Mouse (Mus musculus) neural tube, embryonic 12.5 days (tissue): ENCODE measurements at regions not wholly inside any gene's neighbourhood (a gene's known extent, or its start where the extent isn't known, plus 50 kb on each side); places are given as distances from the start of the nearest gene placed in this dataset.

ENCODE experiments used
- ATAC-seq: fragments of 200-750 bp; cut with Nextera tagmentation; 2 replicates; pipeline ENCODE4 v1.8.0; 2017; ENCODE audit warnings: low read depth, mild to moderate bottlenecking, moderate TSS enrichment, moderate library complexity; ENCODE audit not compliant: low FRiP score
- H3K27ac ChIP-seq: fragments of 300-500 bp; sonication (generic); 2 replicates; pipeline ENCODE4 v1.5.1; 2016
- H3K27me3 ChIP-seq: fragments of 300-500 bp; sonication (generic); replicated peaks from 2 replicates; pipeline ENCODE4 v1.6.1; 2016; ENCODE audit warnings: mild to moderate bottlenecking
- H3K36me3 ChIP-seq: fragments of 300-500 bp; sonication (generic); 2 replicates; pipeline ENCODE4 v1.6.1; 2016; ENCODE audit warnings: mild to moderate bottlenecking
- H3K4me1 ChIP-seq: fragments of 300-500 bp; sonication (generic); 2 replicates; pipeline ENCODE4 v1.6.1; 2016
- H3K4me2 ChIP-seq: fragments of 300-500 bp; sonication (generic); replicated peaks from 2 replicates; pipeline ENCODE4 v1.6.1; 2016; ENCODE audit warnings: mild to moderate bottlenecking
- H3K4me3 ChIP-seq: fragments of 300-500 bp; sonication (generic); 2 replicates; pipeline ENCODE4 v1.5.1; 2016
- H3K9ac ChIP-seq: fragments of 300-500 bp; sonication (generic); 2 replicates; pipeline ENCODE4 v1.6.1; 2016; ENCODE audit warnings: mild to moderate bottlenecking
- H3K9me3 ChIP-seq: fragments of 300-500 bp; sonication (generic); 2 replicates; pipeline ENCODE4 v1.6.1; 2016; ENCODE audit warnings: mild to moderate bottlenecking
- WGBS: fragments of 180-500 bp; shearing (Covaris S2); methylation state at CpG from one replicate; pipeline ENCODE4 v1.1.7; 2016; 5-methylcytosine and 5-hydroxymethylcytosine counted together

DNA sequence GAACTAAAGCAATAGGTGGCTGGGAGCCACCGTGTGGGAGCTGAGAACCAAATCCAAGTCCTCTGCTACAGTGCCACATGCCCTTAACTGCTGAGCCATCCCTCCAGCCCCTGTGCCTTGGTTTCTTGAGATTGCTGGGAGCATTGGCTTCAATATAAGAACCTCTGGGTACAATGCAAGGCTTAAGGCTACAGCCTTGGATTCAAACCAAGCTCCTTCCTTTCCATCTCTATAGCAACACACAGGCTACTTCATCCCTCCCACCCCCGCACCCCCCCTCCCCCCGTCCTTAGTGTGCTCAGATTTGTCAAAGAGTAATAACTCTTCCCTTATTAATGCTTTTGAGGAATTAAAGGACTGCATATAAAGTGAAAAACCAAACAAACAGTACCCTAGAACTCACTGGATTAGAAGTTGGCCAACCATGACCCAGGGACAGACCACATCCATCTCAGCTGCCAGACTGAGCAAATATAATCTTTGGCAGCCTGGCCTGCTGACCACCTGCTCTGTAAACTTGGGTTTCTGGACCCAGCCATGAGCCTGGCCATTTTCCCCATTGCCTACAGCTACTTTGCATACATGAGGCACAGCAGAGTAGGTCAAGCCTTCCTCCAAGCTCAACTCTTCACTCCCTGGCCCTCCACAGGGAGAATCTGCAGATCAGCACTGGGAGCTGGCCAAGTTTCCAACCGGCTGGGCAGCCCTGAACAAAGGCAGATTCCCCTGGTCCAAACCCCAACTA lies 173.7 kb downstream of the Rybp start:
- H3K27ac ChIP-seq: no peak overlapping the region
- H3K4me1 ChIP-seq: no peaks in the 10 kb centered on the region
- no peaks in the 10 kb centered on the region for H3K9me3 ChIP-seq
- no peak overlapping the region for H3K9ac ChIP-seq
- 76% methylated on average over 4 of the region's 4 CpGs for WGBS
- H3K4me3 ChIP-seq: no peak overlapping the region
- ATAC-seq: no peak
- no peak overlapping the region for H3K4me2 ChIP-seq
- no peaks in the 10 kb centered on the region for H3K36me3 ChIP-seq
- no peaks in the 10 kb centered on the region for H3K27me3 ChIP-seq

DNA sequence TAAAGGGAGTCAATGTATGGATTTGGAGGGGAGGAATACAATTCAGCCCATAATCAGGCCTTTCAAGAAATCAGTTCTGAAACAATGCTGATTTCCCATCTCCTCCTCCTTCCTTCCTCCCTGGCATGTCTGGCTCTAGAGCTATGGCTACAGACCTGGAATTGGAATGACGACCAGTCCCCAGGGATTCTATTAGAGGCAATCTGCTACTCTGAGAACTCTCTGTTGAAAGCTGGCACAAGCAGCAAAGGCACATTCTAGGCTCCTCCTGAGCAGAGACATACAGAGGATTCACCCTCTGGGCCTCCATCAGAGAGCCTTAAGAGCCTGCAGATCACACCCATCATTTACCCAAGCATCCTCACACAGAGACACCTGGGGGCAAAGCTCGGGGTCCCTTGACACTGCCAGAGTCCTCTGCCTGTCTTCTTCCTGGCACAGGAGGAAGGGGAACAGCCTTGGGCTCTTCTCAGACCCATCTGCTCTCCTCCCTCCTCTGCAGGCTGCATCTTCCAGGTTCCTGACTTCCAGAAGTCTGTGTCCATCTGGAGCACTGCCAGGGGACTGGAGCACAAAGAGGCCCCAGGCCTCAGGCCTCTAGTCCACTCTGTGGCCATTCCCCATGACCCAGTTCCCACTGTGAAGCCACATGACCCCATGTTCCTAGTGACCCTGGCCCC lies 176.2 kb downstream of the Rybp start:
- H3K27ac ChIP-seq: no peak overlapping the region
- no peak overlapping the region for H3K9ac ChIP-seq
- no peak overlapping the region for H3K4me2 ChIP-seq
- 69% methylated on average over 2 of the region's 2 CpGs for WGBS
- no peaks in the 10 kb centered on the region for H3K9me3 ChIP-seq
- H3K4me1 ChIP-seq: no peaks in the 10 kb centered on the region
- 0 out of 2 replicates have a peak, but pooled peaks cover 4% of the 10 kb centered on the region for H3K27me3 ChIP-seq
- no peaks in the 10 kb centered on the region for H3K36me3 ChIP-seq
- no peak overlapping the region for H3K4me3 ChIP-seq
- ATAC-seq: no peak

DNA sequence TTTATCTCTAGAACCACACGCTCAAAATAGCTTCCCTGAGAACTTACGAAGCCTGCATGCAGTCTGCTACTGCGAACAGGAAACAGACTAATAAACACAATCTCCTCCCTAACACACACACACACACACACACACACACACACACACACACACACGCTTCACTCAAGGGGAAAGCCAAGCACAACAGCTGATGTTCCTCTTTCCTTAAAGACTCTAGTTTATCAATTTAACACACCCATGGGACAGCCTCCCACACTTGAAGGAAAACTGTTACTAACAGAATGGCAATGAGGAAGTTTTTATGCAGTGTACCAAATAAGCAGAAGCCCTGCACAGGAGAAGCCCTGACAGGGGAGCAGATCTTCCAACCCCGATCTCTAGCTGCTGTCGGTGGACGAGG lies 177.3 kb downstream of the Rybp start:
- H3K4me3 ChIP-seq: no peak overlapping the region
- H3K4me1 ChIP-seq: no peaks in the 10 kb centered on the region
- no peaks in the 10 kb centered on the region for H3K36me3 ChIP-seq
- no peak overlapping the region for H3K4me2 ChIP-seq
- no peak overlapping the region for H3K27ac ChIP-seq
- WGBS: 78% methylated on average over 7 of the region's 7 CpGs
- no peak for ATAC-seq
- H3K27me3 ChIP-seq: 0 out of 2 replicates have a peak, but pooled peaks cover 4% of the 10 kb centered on the region
- H3K9me3 ChIP-seq: no peaks in the 10 kb centered on the region
- H3K9ac ChIP-seq: no peak overlapping the region

DNA sequence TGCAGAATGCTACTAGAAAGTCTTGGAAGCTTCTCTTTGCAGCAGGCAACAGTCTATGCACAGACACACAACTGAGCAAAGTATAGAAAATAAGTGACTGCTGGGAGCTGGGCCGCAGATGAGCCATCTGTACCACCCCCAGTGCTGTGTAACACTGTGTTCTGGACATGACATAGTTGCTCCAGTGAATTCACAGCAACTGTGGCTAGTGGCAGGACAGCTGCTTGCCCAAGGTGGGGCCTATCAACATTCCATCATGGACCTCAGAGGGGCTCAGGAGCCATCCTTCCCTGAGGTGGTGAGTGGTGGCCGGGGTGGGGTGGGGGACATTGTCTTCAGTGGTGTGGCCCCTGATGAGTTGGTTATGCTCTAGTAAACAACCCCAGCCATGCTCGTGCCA lies 177.9 kb downstream of the Rybp start:
- no peak overlapping the region for H3K9ac ChIP-seq
- ATAC-seq: no peak
- no peaks in the 10 kb centered on the region for H3K4me1 ChIP-seq
- H3K27ac ChIP-seq: no peak overlapping the region
- no peak overlapping the region for H3K4me3 ChIP-seq
- no peaks in the 10 kb centered on the region for H3K36me3 ChIP-seq
- H3K4me2 ChIP-seq: no peak overlapping the region
- 62% methylated on average over 3 of the region's 3 CpGs for WGBS
- H3K27me3 ChIP-seq: 0 out of 2 replicates have a peak, but pooled peaks cover 4% of the 10 kb centered on the region
- H3K9me3 ChIP-seq: no peaks in the 10 kb centered on the region

DNA sequence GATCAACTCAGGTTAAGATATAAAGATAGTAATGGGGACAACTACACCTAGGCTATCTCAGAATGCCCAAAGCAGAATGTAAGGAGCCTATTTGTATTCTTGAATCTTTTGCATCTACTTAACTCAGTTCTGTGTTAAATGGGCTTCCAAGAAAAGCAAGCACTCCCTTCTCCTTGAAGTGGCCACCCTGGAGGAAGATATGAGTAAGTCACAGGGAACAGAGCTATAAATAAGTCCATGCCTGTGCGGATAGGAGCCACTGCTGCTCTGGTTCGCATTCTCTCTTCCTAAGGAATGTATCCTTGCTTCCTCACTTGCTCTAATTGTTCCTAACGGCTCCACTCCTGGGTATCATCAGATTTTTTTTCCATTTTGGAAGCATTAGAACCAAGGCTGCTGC lies 179.8 kb downstream of the Rybp start:
- Histone ChIP-seq H3K4me1 (no peaks in the 10 kb centered on the region), H3K27me3 (0 out of 2 replicates have a peak, but pooled peaks cover 4% of the 10 kb centered on the region), H3K9me3 (no peaks in the 10 kb centered on the region), H3K36me3 (no peaks in the 10 kb centered on the region), H3K27ac (no peak overlapping the region), H3K4me2 (no peak overlapping the region), H3K9ac (no peak overlapping the region), H3K4me3 (no peak overlapping the region)
- ATAC-seq: no peak
- 83% methylated on average over 3 of the region's 3 CpGs for WGBS

DNA sequence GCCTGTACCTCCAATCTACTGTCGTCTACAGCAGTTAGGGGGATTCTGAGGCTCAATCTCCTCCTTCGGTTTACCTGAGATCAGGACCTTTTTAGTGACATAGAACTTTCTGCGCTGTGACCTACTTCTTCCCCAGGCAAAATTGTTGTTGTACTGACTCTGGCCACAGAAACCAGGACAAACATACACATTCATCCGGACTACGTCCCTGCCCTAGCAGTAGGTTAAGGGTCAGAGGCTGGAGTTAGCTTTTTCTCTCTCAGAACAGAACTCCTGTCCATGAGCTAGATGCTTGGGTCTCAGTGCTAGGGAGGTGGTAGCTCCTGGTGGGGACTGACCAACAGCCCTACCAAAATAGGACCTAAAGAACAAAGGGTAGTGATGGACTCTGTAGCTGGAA lies 180.2 kb downstream of the Rybp start:
- 92% methylated on average over 5 of the region's 5 CpGs for WGBS
- H3K9ac ChIP-seq: no peak overlapping the region
- no peak overlapping the region for H3K4me3 ChIP-seq
- no peak for ATAC-seq
- no peak overlapping the region for H3K27ac ChIP-seq
- H3K36me3 ChIP-seq: no peaks in the 10 kb centered on the region
- no peaks in the 10 kb centered on the region for H3K4me1 ChIP-seq
- H3K4me2 ChIP-seq: no peak overlapping the region
- H3K9me3 ChIP-seq: no peaks in the 10 kb centered on the region
- 0 out of 2 replicates have a peak, but pooled peaks cover 4% of the 10 kb centered on the region for H3K27me3 ChIP-seq

DNA sequence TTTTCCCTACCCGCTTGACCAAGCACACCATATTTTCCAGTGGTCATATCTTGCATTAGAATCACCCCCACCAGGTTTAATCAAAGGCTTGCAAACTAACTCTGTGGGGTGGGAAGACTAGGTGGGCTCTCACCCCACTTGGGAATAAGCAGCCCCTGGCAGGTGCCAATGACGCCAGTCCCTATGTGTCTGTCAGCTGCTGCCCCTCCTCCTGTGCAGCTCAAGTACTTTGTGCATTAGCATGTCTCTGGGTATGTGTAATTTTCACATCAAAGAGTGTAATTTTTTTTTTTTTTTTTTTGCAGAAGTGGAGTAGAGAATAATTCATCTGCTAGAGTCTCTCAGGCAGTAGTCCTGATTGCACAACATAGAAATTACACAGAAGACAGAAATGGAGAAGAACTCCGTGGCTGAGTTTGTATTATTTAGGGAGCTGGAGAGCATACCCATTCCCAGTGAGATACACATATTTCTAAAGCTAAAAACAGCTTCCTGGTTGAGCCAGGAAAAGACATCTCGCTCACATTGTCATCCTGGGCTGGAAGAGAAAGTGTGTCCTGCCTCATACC lies 186.6 kb downstream of the Rybp start:
- Histone ChIP-seq H3K4me3 (no peak overlapping the region), H3K27me3 (no peaks in the 10 kb centered on the region), H3K36me3 (no peaks in the 10 kb centered on the region), H3K9ac (no peak overlapping the region), H3K9me3 (no peaks in the 10 kb centered on the region), H3K4me1 (no peaks in the 10 kb centered on the region), H3K27ac (no peak overlapping the region), H3K4me2 (no peak overlapping the region)
- WGBS: 87% methylated on average over 4 of the region's 4 CpGs
- no peak for ATAC-seq

DNA sequence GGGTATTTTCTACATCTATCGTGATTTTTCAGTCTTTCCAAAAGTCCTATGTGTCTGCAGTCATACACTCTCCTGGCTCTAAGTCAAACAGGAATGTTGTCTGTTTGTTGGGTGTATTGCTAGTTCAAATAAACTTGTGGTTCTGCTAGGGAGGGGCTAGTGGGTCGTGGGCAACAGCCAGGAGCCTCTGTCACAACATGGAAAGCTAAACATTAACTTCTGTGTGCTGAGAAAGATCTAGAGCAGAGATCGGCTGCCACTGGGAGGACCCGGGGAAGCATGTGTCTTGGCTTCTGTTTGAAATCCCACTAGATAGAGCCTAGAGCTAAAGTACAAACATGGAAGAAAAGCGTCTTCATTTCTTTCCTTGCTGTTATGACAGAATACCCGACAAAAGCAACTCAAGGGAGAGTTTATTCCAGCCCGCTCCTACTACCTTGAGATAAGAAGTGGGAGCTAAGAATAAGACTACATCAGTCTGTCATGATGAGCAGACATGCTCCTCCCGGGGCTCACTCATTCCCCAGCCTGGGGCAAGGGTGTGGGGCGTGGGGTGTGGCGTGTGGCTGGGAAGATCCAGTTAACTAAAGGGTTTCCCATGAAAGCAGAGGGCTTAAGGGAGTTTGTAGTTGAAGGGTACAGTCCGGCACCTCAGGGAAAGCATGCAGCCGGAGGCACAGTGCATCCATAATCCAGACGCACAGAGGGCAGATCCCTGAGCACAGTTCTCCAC lies 190.7 kb downstream of the Rybp start:
- H3K4me1 ChIP-seq: peaks cover 6% of the 10 kb centered on the region; the same call in 1 of the 2 replicates
- WGBS: 80% methylated on average over 13 of the region's 13 CpGs
- no peak for ATAC-seq

DNA sequence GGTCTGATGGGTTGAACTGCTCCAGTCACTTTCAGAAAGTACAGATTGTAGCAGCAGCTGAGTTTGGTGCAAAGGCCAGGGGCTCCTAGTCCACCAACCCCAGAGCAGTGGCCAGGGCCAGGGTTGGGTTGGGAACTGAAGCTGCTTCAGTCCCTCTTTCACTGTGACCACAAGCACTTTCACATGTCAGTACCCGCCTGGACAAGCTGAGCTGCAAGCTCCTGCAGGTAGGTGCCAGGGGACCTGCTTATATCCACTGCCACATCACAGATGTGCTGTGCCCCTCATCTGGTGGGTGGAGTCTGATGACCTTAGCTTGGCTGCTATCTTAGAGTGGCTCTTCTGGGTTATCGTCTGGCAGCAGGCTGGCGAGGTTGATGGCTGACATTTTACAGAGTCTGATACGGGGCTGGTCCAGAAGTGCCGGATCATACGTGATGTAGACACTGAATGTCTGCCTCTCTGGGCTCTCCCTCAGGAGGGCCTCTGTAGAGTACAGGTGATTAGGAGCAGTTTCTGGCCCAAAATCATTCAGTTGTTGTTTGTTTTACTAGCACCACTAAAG lies 192.6 kb downstream of the Rybp start:
- Histone ChIP-seq H3K4me2 (no peak overlapping the region), H3K36me3 (no peaks in the 10 kb centered on the region), H3K27ac (no peak overlapping the region), H3K4me1 (peaks cover 6% of the 10 kb centered on the region; the same call in 1 of the 2 replicates), H3K27me3 (no peaks in the 10 kb centered on the region), H3K9me3 (no peaks in the 10 kb centered on the region), H3K9ac (no peak overlapping the region), H3K4me3 (no peak overlapping the region)
- WGBS: 94% methylated on average over 6 of the region's 6 CpGs
- no peak for ATAC-seq

More for the DNA sequence above, 190.7 kb downstream of the Rybp start:
- no peak overlapping the region for H3K9ac ChIP-seq
- no peak overlapping the region for H3K4me3 ChIP-seq
- H3K27me3 ChIP-seq: no peaks in the 10 kb centered on the region
- no peaks in the 10 kb centered on the region for H3K9me3 ChIP-seq
- H3K4me2 ChIP-seq: no peak overlapping the region
- H3K36me3 ChIP-seq: no peaks in the 10 kb centered on the region
- H3K27ac ChIP-seq: no peak overlapping the region

DNA sequence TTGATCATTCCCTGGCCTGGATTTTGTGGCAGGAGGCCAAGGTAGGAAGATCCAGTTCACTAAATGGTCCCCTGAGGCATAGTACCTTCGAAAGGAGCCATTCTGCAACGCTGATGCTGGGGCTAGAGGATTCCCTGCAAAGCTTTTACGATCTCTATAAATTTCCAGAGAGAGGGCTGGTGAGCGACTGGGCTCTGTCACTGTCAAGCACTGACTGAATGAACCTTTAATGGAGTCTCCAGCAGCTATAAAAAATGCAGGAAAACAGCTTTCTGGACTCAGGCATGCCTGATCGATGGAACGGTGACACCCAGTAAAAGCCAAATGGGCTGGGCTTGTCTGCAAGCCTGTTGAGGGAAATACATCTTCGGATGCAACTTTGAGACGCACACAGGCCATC lies 194.4 kb downstream of the Rybp start:
- H3K9me3 ChIP-seq: no peaks in the 10 kb centered on the region

DNA sequence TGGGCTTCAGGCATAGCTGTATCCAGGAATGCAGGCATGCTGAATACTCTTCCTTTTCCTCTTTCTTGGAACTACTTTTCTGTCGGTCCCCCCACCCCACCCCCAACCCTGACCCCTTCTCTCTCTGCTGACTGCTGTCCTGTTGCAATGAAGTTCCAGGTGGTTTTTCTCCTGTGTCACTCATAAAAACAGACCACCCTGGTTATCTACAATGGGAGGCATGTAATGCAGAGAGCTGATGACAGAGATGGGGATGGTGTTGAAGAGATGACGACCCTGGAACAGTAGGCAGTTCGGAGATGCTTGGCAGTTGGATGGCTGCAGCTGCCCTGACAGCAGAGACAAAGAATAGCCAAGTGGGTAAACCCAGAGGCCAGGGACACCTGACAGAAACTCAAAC lies 195.5 kb downstream of the Rybp start:
- H3K9me3 ChIP-seq: no peaks in the 10 kb centered on the region
- whole genome bisulfite sequencing: 80% methylated on average over 3 of the region's 3 CpGs
- no peaks in the 10 kb centered on the region for H3K36me3 ChIP-seq
- peaks cover 6% of the 10 kb centered on the region; the same call in 1 of the 2 replicates for H3K4me1 ChIP-seq
- no peaks in the 10 kb centered on the region for H3K27me3 ChIP-seq
- ATAC-seq: no peak
- no peak overlapping the region for H3K4me3 ChIP-seq
- H3K9ac ChIP-seq: no peak overlapping the region
- no peak overlapping the region for H3K4me2 ChIP-seq
- H3K27ac ChIP-seq: no peak overlapping the region

More for the DNA sequence above, 194.4 kb downstream of the Rybp start:
- Histone ChIP-seq H3K4me1 (peaks cover 6% of the 10 kb centered on the region; the same call in 1 of the 2 replicates), H3K9ac (no peak overlapping the region), H3K4me3 (no peak overlapping the region), H3K36me3 (no peaks in the 10 kb centered on the region), H3K27ac (no peak overlapping the region), H3K27me3 (no peaks in the 10 kb centered on the region), H3K4me2 (no peak overlapping the region)
- 30% methylated on average over 8 of the region's 8 CpGs for WGBS
- ATAC-seq: 0 out of 2 replicates have a peak, but pooled peaks have one; percentile 25

DNA sequence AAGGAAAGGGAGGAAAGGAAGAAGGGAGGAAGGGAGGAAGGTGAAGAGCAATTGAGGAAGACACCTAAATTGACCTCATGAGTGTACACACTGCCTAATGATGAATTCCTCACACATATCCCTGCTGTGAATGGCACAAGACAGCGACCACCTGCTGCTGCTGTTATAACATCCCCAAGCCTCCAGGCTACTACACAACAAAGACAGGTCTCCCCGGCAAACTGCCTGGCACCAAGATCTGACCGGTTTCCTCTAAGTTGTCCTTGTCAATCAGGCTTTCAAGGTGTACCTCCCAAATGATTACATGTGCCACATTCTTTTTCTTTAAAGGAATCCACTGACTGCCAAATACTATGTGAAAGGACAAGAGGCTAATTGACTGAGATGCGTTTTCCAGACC lies 198.7 kb downstream of the Rybp start:
- no peak overlapping the region for H3K4me2 ChIP-seq
- no peak overlapping the region for H3K27ac ChIP-seq
- 59% methylated on average over 4 of the region's 4 CpGs for WGBS
- H3K4me3 ChIP-seq: no peak overlapping the region
- no peak overlapping the region for H3K9ac ChIP-seq
- H3K9me3 ChIP-seq: 0 out of 2 replicates have a peak, but pooled peaks cover 6% of the 10 kb centered on the region
- no peak for ATAC-seq
- H3K27me3 ChIP-seq: no peaks in the 10 kb centered on the region
- peaks cover 6% of the 10 kb centered on the region; the same call in 1 of the 2 replicates for H3K4me1 ChIP-seq
- no peaks in the 10 kb centered on the region for H3K36me3 ChIP-seq
